Mouse (Mus musculus): ENCODE data around the gene Lclat1. TPM values are rescaled to one million over a fixed set of nuclear protein-coding genes. Genes with fewer than 3 reads are reported as not detected.

Gene Lclat1
- polyA plus RNA-seq, 1 experiment from 2014 or later: 12.1 TPM

- H3K4me1 ChIP-seq: peaks cover 8% of the 10 kb centered on the region; the same call in 1 of the 2 replicates
Measured at GRCm38 (mm10) chr17:73072286-73072685, 35.5 kb upstream of the Lclat1 start.

GRCm38 (mm10) chr17:73074631-73075030, 33.2 kb upstream of the Lclat1 start:
- H3K4me3 ChIP-seq: no peak overlapping the region
- DNase-seq (ENCODE audit: low spot score): no peak
- WGBS: 92% methylated on average over 3 of the region's 3 CpGs
- no peaks in the 10 kb centered on the region for H3K36me3 ChIP-seq
- H3K9me3 ChIP-seq (replicated peaks): no peaks in the 10 kb centered on the region
- H3K4me1 ChIP-seq: peaks cover 8% of the 10 kb centered on the region; the same call in 1 of the 2 replicates
- no peaks in the 10 kb centered on the region for H3K27me3 ChIP-seq (ENCODE audit: low read depth, poor library complexity, severe bottlenecking)
- H3K27ac ChIP-seq: no peak overlapping the region

More at GRCm38 (mm10) chr17:73072286-73072685, 35.5 kb upstream of the Lclat1 start:
- H3K27me3 ChIP-seq (ENCODE audit: low read depth, poor library complexity, severe bottlenecking): no peaks in the 10 kb centered on the region
- no peaks in the 10 kb centered on the region for H3K36me3 ChIP-seq
- H3K9me3 ChIP-seq (replicated peaks): no peaks in the 10 kb centered on the region
- H3K27ac ChIP-seq: no peak overlapping the region
- DNase-seq (ENCODE audit: low spot score): no peak
- H3K4me3 ChIP-seq: no peak overlapping the region
- WGBS: 17% methylated on average over 8 of the region's 8 CpGs

DNA sequence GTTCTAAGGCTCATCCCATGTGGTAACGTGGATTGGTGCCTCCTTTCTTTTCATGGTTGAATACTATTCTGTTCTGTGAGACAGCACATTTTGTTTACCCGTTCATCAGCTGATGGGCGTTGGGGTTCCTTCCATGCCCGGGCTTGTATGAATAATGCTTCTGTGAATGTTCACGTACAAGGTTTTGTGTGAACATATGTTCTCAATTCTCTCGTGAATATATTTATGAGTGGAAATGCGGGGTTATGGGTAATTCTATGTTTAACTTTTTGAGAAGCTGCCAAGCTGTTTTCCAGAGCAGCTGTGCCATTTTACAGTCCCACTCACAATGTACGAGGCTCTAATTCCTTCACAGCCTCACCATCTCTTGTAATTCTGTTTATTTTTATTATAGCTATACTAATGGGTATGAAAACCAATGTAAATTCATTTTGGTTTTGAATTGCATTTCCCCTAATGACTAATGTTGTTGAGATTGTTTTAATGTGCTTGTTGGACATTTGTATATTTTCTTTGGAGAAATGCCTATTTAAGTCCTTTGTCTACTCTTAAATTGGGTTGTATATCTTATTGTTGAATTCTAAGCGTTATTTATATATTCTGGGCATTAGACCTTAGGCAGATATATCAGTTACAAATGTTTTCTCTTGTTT, 32.4 kb upstream of the Lclat1 start:
- H3K9me3 ChIP-seq (replicated peaks): no peaks in the 10 kb centered on the region
- H3K36me3 ChIP-seq: no peaks in the 10 kb centered on the region
- no peak overlapping the region for H3K4me3 ChIP-seq
- DNase-seq (ENCODE audit: low spot score): no peak
- 93% methylated on average over 9 of the region's 9 CpGs for WGBS
- no peaks in the 10 kb centered on the region for H3K27me3 ChIP-seq (ENCODE audit: low read depth, poor library complexity, severe bottlenecking)
- peaks cover 8% of the 10 kb centered on the region; the same call in 1 of the 2 replicates for H3K4me1 ChIP-seq
- H3K27ac ChIP-seq: no peak overlapping the region

DNA sequence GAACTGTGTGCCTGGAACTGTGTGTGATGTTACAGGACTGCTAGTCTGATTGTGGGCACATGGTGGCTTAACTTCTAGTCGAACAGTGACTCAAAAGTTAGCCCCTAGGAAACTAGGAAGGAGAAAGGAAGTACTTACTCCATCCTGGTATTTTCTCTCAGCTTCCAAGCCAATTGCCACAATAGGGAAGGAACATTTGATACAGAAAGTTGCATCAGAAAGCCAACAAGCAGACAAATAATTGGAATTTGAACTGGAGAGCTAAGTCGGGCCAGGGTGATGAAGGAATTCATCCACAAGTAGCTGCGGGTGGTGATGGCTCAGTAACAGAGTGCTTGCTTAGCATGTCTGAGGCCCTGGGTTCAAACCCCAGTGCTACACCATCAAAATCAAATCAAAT, 30.1 kb upstream of the Lclat1 start:
- Histone ChIP-seq H3K27ac (no peak overlapping the region), H3K4me1 (0 out of 2 replicates have a peak, but pooled peaks cover under 1% of the 10 kb centered on the region), H3K36me3 (no peaks in the 10 kb centered on the region), H3K9me3 (replicated peaks) (no peaks in the 10 kb centered on the region), H3K27me3 (ENCODE audit: low read depth, poor library complexity, severe bottlenecking) (no peaks in the 10 kb centered on the region), H3K4me3 (no peak overlapping the region)
- no peak for DNase-seq (ENCODE audit: low spot score)
- 88% methylated on average over 3 of the region's 3 CpGs for WGBS

DNA sequence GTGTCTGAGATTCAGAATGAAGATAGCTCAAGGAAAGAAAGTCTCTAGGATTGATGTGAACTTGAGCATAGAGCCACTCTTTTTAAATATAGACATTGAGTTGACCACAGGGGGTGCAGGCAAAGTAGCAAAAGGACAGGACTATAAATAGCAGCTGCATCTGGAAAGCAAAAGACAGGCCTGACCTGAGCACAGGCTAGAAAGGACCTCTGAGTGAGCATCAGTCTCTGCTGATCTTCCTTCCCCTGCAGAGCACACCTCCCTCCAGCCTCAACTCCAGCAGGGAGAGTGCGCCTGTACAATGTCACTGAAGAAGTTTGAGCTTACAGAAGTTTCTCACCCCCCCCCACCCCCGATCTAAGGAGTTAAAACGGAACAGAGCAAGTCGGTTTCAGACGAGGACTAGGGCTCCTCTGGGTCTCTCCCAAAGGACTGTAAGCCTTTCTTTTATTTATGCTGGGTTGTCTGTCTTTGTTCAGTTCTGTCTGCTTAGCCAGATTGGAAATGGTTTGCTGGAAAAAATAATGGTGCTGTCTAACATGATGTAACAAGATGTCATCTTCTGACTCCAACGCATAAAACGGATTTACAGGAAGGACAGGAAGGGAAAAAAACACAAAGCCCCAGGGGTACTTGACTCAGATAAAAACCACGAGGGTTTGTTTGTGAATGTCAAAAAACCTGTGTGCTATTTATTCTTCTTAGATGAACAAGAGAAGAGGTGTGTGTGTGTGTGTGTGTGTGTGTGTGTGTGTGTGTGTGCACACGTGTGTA, 26.2 kb upstream of the Lclat1 start:
- Histone ChIP-seq H3K27ac (no peak overlapping the region), H3K4me3 (no peak overlapping the region), H3K36me3 (no peaks in the 10 kb centered on the region), H3K4me1 (no peaks in the 10 kb centered on the region), H3K9me3 (replicated peaks) (no peaks in the 10 kb centered on the region), H3K27me3 (ENCODE audit: low read depth, poor library complexity, severe bottlenecking) (no peaks in the 10 kb centered on the region)
- WGBS: 53% methylated on average over 9 of the region's 9 CpGs
- no peak for DNase-seq (ENCODE audit: low spot score)

GRCm38 (mm10) chr17:73082506-73083196, 25.1 kb upstream of the Lclat1 start:
- DNase-seq (ENCODE audit: low spot score): no peak
- Histone ChIP-seq H3K36me3 (no peaks in the 10 kb centered on the region), H3K4me1 (no peaks in the 10 kb centered on the region), H3K27me3 (ENCODE audit: low read depth, poor library complexity, severe bottlenecking) (no peaks in the 10 kb centered on the region), H3K9me3 (replicated peaks) (no peaks in the 10 kb centered on the region), H3K27ac (no peak overlapping the region), H3K4me3 (no peak overlapping the region)
- WGBS: 83% methylated on average over 4 of the region's 4 CpGs

DNA sequence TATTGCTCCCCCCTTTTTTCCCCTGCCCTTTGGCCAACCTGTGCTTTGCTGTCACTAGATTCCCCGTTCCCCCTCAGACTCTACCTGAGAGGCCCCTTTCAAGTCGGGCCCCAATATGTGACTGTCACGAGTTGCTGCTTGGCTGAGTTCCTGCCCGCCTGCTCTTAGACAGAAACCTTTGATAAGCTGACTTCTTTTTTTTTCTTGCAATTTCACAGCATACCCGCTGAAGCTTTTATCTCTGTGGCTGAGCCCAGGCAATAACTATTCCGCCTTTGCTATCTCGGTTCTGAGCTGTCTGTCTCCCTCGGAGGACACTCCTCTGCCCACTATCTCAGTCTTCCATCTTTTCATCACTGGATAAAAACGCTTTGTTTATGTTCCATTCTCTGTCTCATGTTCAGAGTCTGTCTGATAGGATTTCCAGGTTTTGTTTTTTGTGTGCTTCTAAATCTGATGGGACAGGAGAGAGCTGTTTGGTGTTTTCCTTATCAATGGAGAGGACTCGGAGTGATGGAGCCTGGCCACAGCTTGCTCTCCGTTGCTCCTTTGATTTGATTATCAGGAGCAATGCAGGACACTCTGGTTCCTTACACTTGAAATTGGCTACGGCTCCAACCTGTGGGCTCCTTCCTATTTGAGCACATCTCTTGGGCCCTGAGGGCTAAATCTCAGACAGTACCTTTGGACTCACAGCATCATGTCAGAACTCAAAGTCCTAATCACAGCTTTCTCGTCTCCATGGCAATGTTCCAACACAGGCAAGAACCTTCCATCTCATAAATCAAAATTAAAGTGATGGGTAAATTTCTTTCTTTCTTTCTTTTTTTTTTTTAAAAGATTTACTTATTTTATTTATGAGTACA, 20.5 kb upstream of the Lclat1 start:
- Histone ChIP-seq H3K4me3 (no peak overlapping the region), H3K27me3 (ENCODE audit: low read depth, poor library complexity, severe bottlenecking) (no peaks in the 10 kb centered on the region), H3K4me1 (no peaks in the 10 kb centered on the region), H3K36me3 (no peaks in the 10 kb centered on the region), H3K9me3 (replicated peaks) (no peaks in the 10 kb centered on the region), H3K27ac (no peak overlapping the region)
- WGBS: 65% methylated on average over 13 of the region's 13 CpGs
- DNase-seq (ENCODE audit: low spot score): no peak

DNA sequence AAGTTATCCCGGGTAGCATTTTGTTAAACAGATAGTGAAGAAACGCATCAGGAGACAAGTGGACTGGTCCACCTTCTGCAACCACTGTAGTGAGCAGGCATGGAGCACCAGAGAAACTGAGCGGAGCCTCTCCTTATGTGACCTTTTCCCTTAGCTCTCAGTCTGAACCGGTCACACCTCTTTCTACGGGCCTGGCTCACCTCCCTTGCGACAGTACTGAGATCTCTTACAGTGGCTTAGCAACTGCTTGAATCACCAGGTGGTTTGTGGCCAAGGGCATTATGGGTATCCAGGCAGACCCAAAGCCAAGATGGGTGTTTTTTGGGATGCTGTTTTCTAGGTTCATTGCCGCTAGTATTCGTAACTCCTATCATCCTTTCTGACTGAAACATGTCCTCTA, 16.4 kb upstream of the Lclat1 start:
- H3K27ac ChIP-seq: no peak overlapping the region
- DNase-seq (ENCODE audit: low spot score): no peak
- 89% methylated on average over 8 of the region's 8 CpGs for WGBS

GRCm38 (mm10) chr17:73092103-73093097, 15.4 kb upstream of the Lclat1 start:
- Histone ChIP-seq H3K9me3 (replicated peaks) (no peaks in the 10 kb centered on the region), H3K36me3 (no peaks in the 10 kb centered on the region), H3K27me3 (ENCODE audit: low read depth, poor library complexity, severe bottlenecking) (no peaks in the 10 kb centered on the region), H3K4me3 (no peak overlapping the region), H3K27ac (no peak overlapping the region), H3K4me1 (no peaks in the 10 kb centered on the region)
- WGBS: 86% methylated on average over 12 of the region's 12 CpGs
- no peak for DNase-seq (ENCODE audit: low spot score)

More for the DNA sequence above, 16.4 kb upstream of the Lclat1 start:
- Histone ChIP-seq H3K27me3 (ENCODE audit: low read depth, poor library complexity, severe bottlenecking) (no peaks in the 10 kb centered on the region), H3K4me1 (no peaks in the 10 kb centered on the region), H3K4me3 (no peak overlapping the region), H3K36me3 (no peaks in the 10 kb centered on the region), H3K9me3 (replicated peaks) (no peaks in the 10 kb centered on the region)

GRCm38 (mm10) chr17:73095070-73095469, 12.7 kb upstream of the Lclat1 start:
- Histone ChIP-seq H3K27ac (no peak overlapping the region), H3K4me3 (no peak overlapping the region), H3K4me1 (no peaks in the 10 kb centered on the region), H3K27me3 (ENCODE audit: low read depth, poor library complexity, severe bottlenecking) (no peaks in the 10 kb centered on the region), H3K36me3 (no peaks in the 10 kb centered on the region), H3K9me3 (replicated peaks) (no peaks in the 10 kb centered on the region)
- DNase-seq (ENCODE audit: low spot score): no peak
- 91% methylated on average over 11 of the region's 11 CpGs for WGBS

DNA sequence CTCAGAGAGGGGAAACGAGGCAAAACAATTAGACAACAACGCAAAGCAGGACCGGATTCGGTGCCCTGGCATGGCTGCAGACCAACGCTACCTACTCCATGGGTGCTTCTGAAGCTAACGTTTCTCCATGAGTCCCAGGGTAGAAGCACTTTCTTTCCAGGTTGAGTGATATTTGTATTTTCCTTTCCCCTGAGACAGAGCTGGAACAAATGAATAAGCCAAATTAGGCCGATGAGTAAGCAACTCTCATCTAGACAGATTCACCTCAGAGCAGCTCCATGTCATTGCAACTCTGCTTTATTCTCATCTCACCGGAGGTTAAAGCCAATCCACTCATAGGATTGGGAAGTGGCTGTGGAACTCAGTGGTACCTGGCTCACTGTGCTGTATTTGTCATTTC, 12.2 kb upstream of the Lclat1 start:
- Histone ChIP-seq H3K36me3 (no peaks in the 10 kb centered on the region), H3K27ac (no peak overlapping the region), H3K4me3 (no peak overlapping the region), H3K4me1 (no peaks in the 10 kb centered on the region), H3K9me3 (replicated peaks) (no peaks in the 10 kb centered on the region), H3K27me3 (ENCODE audit: low read depth, poor library complexity, severe bottlenecking) (no peaks in the 10 kb centered on the region)
- DNase-seq (ENCODE audit: low spot score): no peak
- WGBS: 90% methylated on average over 8 of the region's 8 CpGs
